Mouse (Mus musculus): ENCODE measurements around the gene Btbd8.

- TF ChIP-seq USF1 (IDR thresholded peaks at IDR 0.05; ENCODE audit: low read depth) = no peak
- TF ChIP-seq REST (IDR thresholded peaks at IDR 0.05; ENCODE audit: insufficient read depth, insufficient read length) = no peak
- TF ChIP-seq POLR2A (IDR thresholded peaks at IDR 0.05; ENCODE audit: insufficient read length, low read depth) = no peak
- TF ChIP-seq TCF12 (IDR thresholded peaks at IDR 0.05; ENCODE audit: insufficient read depth, poor library complexity, severe bottlenecking) = no peak
- no peak for TF ChIP-seq TCF3 (IDR thresholded peaks at IDR 0.05; ENCODE audit: insufficient read length, low read depth)
Measured at GRCm38 (mm10) chr5:107507321-107507720, 69.5 kb downstream of the Btbd8 start, which contains the start of gene Gm42669.
